Mouse (Mus musculus) frontal cortex, adult (tissue): ENCODE results near the gene Exoc6b.

ENCODE experiments used
- ATAC-seq: cut with Nextera tagmentation; 2 replicates; pipeline ENCODE4 v1.9.2; 2017; ENCODE audit warnings: mild to moderate bottlenecking, moderate library complexity, mixed read lengths; ENCODE audit not compliant: low TSS enrichment

Exoc6b gene

GRCm38 (mm10) chr6:84726876-84727275 is 342.4 kb downstream of the Exoc6b start:
- no peak for ATAC-seq

- no peak for ATAC-seq
Observed at GRCm38 (mm10) chr6:84713171-84713570, 356.1 kb downstream of the Exoc6b start.

- ATAC-seq, result no peak
Observed at GRCm38 (mm10) chr6:84710831-84711230, 358.5 kb downstream of the Exoc6b start.

- ATAC-seq, result no peak
Observed at GRCm38 (mm10) chr6:84708631-84709030, 360.7 kb downstream of the Exoc6b start.

- no peak for ATAC-seq
Observed at GRCm38 (mm10) chr6:84699579-84699978, 369.7 kb downstream of the Exoc6b start.

- no peak for ATAC-seq
Observed at GRCm38 (mm10) chr6:84698288-84698673, 371.0 kb downstream of the Exoc6b start.

GRCm38 (mm10) chr6:84697474-84698287 is 371.6 kb downstream of the Exoc6b start:
- ATAC-seq, result no peak

GRCm38 (mm10) chr6:84693844-84694243 is 375.5 kb downstream of the Exoc6b start:
- ATAC-seq, result no peak

- no peak for ATAC-seq
Observed at GRCm38 (mm10) chr6:84693204-84693603, 376.1 kb downstream of the Exoc6b start.

GRCm38 (mm10) chr6:84691907-84692306 is 377.4 kb downstream of the Exoc6b start:
- ATAC-seq, result no peak

- ATAC-seq, result no peak
Observed at GRCm38 (mm10) chr6:84677770-84678169, 391.5 kb downstream of the Exoc6b start.

GRCm38 (mm10) chr6:84674936-84675335 is 394.4 kb downstream of the Exoc6b start:
- ATAC-seq, result no peak

- no peak for ATAC-seq
Observed at GRCm38 (mm10) chr6:84674136-84674535, 395.2 kb downstream of the Exoc6b start.

GRCm38 (mm10) chr6:84661451-84662112 is 407.7 kb downstream of the Exoc6b start:
- no peak; the same call in 1 of the 2 replicates for ATAC-seq

GRCm38 (mm10) chr6:84660982-84661381 is 408.3 kb downstream of the Exoc6b start:
- peak; percentile 59; the same call in 1 of the 2 replicates for ATAC-seq

GRCm38 (mm10) chr6:84657091-84657490 is 412.2 kb downstream of the Exoc6b start:
- ATAC-seq, result no peak

GRCm38 (mm10) chr6:84656680-84657079 is 412.6 kb downstream of the Exoc6b start:
- no peak for ATAC-seq

- ATAC-seq, result peak; percentile 31; the same call in 1 of the 2 replicates
Observed at GRCm38 (mm10) chr6:84651902-84652301, 417.4 kb downstream of the Exoc6b start.

- no peak for ATAC-seq
Observed at GRCm38 (mm10) chr6:84647197-84647596, 422.1 kb downstream of the Exoc6b start.

- ATAC-seq, result no peak
Observed at GRCm38 (mm10) chr6:84646696-84647095, 422.6 kb downstream of the Exoc6b start.

GRCm38 (mm10) chr6:84641062-84641431 is 428.3 kb downstream of the Exoc6b start:
- ATAC-seq, result no peak

GRCm38 (mm10) chr6:84640324-84641061 is 428.8 kb downstream of the Exoc6b start:
- no peak for ATAC-seq
